Mouse (Mus musculus) adipocyte (in vitro differentiated cells): ENCODE measurements at regions not wholly inside any gene's neighbourhood (a gene's known extent, or its start where the extent isn't known, plus 50 kb on each side); places are given as distances from the start of the nearest gene placed in this dataset.

Experiments used
- DNase-seq: peaks from one replicate; pipeline ENCODE4 v3.0.0-alpha.2; 2016; ENCODE audit warnings: low spot score

DNA sequence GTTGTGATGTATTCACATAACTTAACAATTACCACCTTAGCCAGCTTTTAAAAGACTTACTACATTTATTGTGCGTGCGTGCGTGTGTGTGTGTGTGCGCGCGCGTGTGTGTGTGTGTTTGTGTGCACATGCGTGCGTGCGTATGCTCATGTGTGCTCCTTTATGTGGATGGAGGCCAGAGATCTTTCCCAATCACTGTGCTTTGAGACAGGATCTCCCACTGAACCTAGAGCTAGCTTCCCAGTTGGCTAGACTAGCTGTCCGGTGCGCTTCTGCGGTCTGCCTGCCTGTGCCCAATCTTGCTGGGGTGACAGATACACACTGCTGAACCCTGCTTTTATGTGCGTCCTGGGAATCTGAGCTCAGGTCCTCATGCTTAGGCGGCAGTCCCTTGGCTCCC is 50.1 kb upstream of the Arhgap29 start:
- peak; percentile 24 for DNase-seq

DNA sequence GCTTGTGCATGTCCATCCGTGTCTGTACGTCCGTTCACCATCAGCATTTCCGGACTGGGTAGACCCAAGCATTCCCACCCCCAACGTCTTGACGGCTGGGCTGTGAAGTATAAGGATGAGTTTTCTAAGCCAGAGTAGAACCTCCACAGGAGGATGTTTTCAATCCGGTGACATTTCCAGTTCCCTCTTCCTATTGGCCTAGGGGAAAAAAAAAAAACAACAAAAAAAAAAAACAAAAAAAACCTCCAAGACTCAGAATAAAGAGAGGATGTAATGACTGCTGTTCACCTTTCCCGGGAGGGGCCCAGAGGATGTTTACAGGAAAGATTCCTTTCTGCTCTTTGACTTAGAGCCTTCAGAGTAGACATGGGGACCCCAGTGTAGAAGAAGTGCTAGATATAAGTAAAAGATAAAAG is 51.9 kb upstream of the Arhgap29 start:
- DNase-seq: no peak

- DNase-seq: no peak
Observed at GRCm38 (mm10) chr3:121897821-121898574, 54.3 kb upstream of the Arhgap29 start.

- DNase-seq: no peak
Observed at GRCm38 (mm10) chr3:121893606-121894005, 58.7 kb upstream of the Arhgap29 start.

DNA sequence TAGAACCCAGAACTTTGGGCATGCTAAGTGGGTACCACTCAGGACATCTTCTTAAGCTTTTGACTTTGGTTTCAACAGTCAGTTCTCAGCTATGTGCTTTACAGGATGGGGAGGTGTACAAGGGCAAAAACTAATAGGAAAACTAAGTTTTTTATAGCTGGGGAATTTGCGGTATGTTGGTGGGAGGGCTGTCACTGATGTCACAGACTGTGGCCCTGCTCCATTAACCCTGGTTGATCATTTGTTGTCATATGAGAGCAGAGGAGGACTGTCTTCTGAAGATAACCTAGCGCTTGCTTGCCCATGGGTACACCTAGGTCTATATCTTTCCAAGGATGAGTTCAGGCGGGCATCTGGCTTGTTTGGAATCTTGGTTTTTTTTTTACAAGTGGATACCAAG is 59.7 kb upstream of the Arhgap29 start:
- DNase-seq: no peak

- no peak for DNase-seq
Observed at GRCm38 (mm10) chr3:121891338-121891737, 61.0 kb upstream of the Arhgap29 start.

GRCm38 (mm10) chr3:121890563-121890962 is 61.8 kb upstream of the Arhgap29 start:
- no peak for DNase-seq

- no peak for DNase-seq
Observed at GRCm38 (mm10) chr3:121886870-121887605, 65.3 kb upstream of the Arhgap29 start.

DNA sequence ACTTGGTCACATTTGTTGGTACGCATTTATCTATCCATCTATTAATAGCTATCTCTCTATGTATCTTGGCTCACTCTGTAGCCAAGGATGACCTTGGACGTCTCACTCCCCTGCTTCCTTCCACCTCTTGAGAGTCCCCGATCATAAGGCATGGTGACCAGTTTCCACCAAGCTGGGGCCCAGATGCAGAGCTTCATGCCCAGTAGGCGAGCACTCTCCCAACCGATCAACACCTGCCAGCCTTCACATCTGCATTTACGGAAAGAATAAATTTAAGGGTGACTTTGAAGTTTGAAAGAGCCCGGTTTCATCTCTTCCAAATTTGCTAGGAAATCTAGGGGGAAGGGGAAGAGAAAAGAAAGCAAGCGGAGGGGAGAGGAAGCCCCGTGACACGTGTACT is 66.0 kb upstream of the Arhgap29 start:
- DNase-seq: no peak

- DNase-seq: no peak
Observed at GRCm38 (mm10) chr3:121885265-121886178, 66.8 kb upstream of the Arhgap29 start.

DNA sequence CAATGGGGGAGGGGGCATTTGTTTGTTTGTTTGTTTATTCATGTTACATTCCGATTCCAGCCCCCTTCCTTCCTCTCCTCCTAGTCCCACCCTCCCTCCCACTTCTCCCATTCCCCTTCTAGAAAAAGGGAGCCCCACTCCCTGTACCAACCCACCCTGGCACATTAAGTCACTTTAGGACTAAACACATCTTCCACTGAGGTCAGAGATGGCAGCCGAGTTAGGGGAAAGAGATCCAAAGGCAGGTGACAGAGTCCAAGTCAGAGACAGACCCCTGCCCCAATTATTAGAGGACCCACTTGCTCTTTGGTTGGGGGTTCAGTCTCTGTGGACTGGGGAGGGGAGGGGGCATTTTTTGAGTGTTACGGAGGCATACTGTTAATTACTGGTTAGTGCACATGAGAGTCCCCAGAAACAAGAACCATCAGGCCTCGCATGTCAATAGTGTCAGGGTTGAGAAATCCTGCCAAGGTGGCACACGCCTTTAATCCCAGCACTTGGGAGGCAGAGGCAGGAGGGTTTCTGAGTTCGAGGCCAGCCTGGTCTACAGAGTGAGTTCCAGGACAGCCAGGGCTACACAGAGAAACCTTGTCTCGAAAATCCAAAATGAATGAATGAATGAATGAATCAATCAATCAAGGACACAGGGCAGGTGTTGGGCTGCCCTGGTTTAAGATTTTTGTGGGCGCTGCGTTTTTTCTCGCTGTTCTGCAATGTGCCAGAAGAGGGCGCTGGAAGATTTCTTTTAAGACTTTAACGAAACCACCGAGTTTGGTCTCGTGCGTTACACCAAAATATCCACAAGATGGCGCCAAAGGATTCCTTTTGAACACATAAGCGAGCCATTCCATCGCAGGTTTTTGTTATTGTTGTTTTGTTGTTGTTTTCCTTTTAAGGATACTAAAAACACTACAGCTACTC is 67.8 kb upstream of the Arhgap29 start:
- DNase-seq: peak; percentile 97

GRCm38 (mm10) chr3:121880355-121880754 is 65.3 kb upstream of the Abcd3 start:
- no peak for DNase-seq

DNA sequence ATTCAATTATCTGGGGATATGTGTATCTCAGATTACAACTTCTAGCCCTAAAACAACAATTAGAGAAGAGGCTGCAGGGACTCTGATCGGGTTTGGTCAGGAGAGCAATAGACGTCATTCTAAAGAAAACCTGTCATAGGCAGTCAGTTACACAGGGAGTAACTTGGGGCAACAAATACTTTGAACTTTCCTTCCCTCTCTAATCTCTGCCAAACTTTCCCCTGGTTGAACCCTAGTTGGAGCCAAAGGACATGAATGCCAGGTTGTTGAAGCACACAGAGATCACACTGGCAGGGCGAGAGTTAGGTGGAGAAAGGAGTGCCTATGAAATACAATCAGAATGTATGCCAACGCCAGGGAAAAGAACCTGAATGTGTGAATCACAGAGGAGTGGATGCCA is 60.0 kb upstream of the Abcd3 start:
- DNase-seq: no peak

- peak; percentile 78 for DNase-seq
Observed at GRCm38 (mm10) chr3:121874576-121874975, 59.5 kb upstream of the Abcd3 start.

DNA sequence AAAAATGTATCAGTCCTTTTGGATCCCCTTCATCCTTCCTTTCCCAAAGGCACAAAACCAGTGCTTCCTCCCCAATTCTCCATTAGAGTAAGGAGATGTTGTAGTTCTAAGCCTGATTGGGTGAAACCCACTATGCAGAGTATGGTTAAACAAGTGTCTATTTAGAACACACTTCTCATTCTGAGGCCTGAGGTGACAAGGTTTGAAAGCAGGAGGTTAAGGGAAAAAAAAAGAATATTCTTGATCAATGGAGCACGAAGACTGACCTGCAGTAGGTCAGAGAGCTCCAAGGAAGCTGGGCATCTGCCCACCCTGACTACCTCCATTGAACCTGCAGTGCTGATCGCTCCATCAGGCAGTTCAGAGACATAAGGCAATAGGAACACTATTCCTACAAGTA is 58.5 kb upstream of the Abcd3 start:
- no peak for DNase-seq

- no peak for DNase-seq
Observed at GRCm38 (mm10) chr3:121872685-121873084, 57.6 kb upstream of the Abcd3 start.

- no peak for DNase-seq
Observed at GRCm38 (mm10) chr3:121871795-121872194, 56.7 kb upstream of the Abcd3 start.

GRCm38 (mm10) chr3:121870726-121871125 is 55.6 kb upstream of the Abcd3 start:
- DNase-seq: no peak

DNA sequence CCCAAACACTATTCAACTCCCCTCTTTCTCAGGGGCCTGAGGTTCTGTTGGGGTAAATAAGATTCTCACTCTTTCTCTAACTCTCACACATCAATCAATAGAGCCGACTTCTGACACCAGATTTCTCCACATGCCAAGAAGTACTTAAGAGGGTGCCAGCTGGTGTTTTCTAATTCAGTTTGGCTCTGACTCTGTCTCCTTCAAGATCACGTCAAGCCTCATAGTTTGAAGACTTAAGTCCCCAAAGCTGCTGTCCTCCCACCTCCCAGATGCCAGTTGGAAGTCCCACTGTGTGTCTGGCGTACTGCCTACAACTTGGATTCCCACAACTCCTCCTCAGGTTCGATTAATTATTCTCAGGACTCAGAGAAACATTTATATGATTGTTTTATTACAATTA is 54.6 kb upstream of the Abcd3 start:
- peak; percentile 64 for DNase-seq

DNA sequence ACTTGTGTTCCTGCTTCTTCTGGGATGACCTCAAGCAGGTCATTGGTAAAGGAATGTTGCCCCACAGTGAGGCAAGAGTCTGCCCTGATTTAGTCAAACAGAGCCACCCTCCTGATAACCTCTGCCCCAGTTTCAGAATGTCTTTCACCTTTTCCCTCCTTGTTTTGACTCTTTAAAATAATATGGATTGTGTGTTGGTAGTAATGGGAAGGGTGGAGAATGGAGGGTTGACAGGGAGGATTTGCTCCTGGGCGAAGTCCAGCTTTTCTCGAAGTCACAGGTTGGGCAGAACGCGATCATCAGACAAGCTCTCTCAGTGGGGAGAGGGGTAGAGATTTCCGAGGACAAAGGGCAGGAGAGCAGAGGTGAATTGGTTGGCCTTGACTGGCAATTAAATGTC is 52.2 kb upstream of the Abcd3 start:
- DNase-seq: no peak

GRCm38 (mm10) chr3:121864734-121865445 is 49.8 kb upstream of the Abcd3 start:
- no peak for DNase-seq
